Mouse (Mus musculus) megakaryocyte, embryonic 14.5 days (primary cell): ENCODE measurements around the gene Ptprg.

ENCODE experiments used
- FLI1 ChIP-seq: IDR thresholded peaks from 2 replicates; pipeline ENCODE4 v1.6.1; 2012; ENCODE audit warnings: low read length, inconsistent platforms, mixed read lengths
- GATA1 ChIP-seq: IDR thresholded peaks from 3 replicates; pipeline ENCODE4 v1.6.1; 2012; ENCODE audit warnings: mixed read lengths, low read length, inconsistent platforms, borderline replicate concordance

GRCm38 (mm10) chr14:11584263-11584662 lies 30.9 kb downstream of the Ptprg start:
- TF ChIP-seq GATA1 (no peak), FLI1 (no peak)
